Mouse (Mus musculus): ENCODE results near the gene Pex11g.

DNA sequence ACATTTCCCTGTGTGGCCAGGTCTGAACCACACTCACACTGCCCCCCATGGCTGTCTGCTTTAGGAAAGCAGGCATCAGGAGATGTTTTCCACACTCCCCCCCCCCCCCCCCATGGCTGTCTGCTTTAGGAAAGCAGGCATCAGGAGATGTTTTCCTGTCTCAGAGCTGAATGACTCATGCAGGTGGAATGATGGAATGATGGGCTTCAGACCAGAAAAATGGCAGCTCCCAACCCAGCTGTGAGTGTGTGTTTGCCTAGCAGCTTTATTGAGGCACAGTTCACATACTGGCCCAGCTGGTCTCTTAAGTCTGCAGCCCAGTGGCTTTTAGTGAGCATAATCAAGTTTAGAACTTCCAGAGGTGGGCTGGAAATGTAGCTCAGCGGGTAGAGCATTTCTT, 49.4 kb downstream of the Pex11g start:
- TF ChIP-seq EP300 (IDR thresholded peaks at IDR 0.05; ENCODE audit: low read depth) (no peak), CTCF (IDR thresholded peaks at IDR 0.05; ENCODE audit: low read depth) (no peak)
